Mouse (Mus musculus): ENCODE results near the gene Ofd1. TPM values are rescaled to one million over a fixed set of nuclear protein-coding genes. Genes with fewer than 3 reads are reported as not detected.
A peak's percentile ranks its signal among the peaks of the same experiment; 100 is the strongest.

Gene Ofd1
- total RNA-seq (2017) = 18.2 and 18.9 TPM in 2 replicates

DNA sequence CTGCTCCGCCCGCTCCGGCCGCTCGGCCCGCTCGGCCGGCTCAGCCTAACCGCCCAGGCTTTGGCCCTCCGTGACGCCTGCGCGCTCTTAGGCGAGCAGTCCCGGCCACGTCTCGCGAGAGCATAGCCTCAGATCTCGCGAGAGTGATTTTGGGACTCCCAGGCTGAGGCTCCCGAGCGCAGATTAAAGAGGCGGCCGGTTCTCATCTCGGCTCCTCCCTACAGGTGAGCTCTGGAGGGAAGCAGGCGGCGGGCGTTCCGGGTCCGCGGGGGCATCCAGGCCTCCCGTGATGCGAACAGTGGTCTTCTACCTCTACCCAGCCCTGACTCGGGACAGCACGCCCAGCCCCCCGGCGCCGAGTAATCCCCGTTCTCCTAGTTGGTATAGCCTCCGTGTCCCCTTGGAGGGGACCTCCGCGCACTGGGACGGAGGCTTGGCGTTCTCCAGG is at the start of gene Ofd1:
TSS of gene Ofd1 (minus strand) at position 89 of the 448 bp plus-strand sequence.
- peak; percentile 94 to 97 for ATAC-seq (replicated peaks in 1 of 2; ENCODE audit: insufficient read depth in 1 of 2, low FRiP score in 2 of 2, low TSS enrichment in 1 of 2, low read depth in 1 of 2, poor library complexity in 2 of 2, severe bottlenecking in 2 of 2)

DNA sequence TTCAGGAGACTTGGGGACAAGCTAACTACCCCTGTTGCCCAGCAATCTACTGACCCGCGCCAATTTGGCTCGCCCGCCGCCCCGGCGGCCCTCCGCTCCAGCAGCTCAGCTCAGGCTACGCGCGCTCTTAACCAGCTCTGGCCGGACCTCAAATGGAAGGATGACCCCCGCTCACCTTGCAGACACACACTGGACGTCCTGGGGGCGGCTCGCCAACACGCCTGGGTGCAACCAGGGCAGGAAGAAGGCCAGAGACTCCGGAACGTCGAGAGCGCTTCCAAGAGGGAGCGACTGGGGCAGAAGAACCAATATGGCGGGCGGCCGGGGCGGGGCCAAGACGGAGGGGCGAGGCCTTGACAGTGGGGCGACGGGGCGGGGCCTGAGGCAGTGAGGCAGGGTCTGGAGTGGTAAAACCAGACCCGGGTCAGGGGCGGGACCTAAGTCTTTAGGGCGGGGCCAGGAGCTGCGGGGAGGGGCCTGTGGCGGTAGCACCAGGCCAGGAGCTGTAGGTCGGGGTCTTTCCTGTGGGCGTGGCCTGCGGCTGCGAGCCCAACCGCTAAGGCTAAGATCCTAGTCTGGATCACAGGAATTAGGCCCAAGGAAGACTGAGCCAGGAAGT is 39.0 kb upstream of the Ofd1 start, which contains the start of gene Rab9:
TSS of gene Rab9 (minus strand) at position 503 of the 619 bp plus-strand sequence.
- peak; percentile 93 to 97 for ATAC-seq (replicated peaks in 1 of 2; ENCODE audit: insufficient read depth in 1 of 2, low FRiP score in 2 of 2, low TSS enrichment in 1 of 2, low read depth in 1 of 2, poor library complexity in 2 of 2, severe bottlenecking in 2 of 2)

DNA sequence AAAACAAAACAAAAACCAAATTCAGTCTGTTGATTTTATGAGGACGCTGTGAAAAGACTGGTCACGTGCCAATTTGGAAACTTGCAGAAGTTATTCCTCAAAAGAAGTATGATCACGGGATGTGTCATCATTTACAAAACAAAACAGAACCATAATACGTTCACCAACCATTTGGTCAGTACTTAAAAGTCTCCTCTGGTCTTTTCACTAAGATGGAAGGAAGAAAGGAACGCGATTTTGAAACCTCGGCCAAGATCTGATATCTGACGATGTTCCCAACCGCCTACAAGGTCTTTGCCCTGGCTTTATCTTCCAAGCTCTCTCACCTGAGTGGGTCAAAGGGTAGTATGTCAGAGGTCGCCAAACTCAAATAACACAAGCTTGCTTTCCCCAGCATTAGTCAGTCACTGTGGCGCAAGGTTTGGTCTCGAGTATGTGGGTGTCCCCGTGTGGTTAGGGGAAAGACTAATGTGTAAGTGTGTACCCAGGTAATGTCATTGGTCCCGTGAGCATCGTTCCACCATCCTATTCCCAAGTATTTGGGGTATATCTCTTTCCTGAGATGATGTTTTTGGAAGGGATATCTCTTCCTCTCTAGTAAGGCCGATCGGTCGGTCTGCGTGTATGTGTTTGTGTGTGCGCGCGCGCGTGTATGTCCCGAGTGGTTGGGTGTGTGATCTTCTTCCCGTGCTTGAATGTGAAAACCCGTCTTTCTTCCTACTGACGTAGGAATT is 38.3 kb upstream of the Ofd1 start:
- ATAC-seq (replicated peaks in 1 of 2; ENCODE audit: insufficient read depth in 1 of 2, low FRiP score in 2 of 2, low TSS enrichment in 1 of 2, low read depth in 1 of 2, poor library complexity in 2 of 2, severe bottlenecking in 2 of 2) = peak in 1 of 2 experiments; percentile 14; a peak in 1 of 4 replicates

DNA sequence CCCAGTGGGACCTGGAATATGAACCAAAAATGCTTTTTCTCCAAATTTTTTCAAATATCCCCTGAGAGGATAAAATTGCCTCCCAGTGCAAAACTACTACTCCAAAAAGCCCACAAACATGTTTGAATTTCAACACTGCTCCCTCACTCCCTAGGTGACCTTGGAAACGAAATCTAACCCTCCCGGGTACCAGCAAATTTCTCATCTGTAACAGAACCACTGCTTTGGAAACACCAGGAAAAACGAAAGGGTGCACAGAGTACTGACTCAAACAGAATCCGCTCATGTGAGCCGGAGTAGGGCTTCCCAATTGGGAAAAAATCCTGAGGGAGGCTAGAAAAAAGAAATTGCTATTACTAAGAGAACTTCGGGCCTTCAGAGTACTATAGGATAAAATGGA is 36.9 kb upstream of the Ofd1 start:
- ATAC-seq (replicated peaks in 1 of 2; ENCODE audit: insufficient read depth in 1 of 2, low FRiP score in 2 of 2, low TSS enrichment in 1 of 2, low read depth in 1 of 2, poor library complexity in 2 of 2, severe bottlenecking in 2 of 2) = no peak

DNA sequence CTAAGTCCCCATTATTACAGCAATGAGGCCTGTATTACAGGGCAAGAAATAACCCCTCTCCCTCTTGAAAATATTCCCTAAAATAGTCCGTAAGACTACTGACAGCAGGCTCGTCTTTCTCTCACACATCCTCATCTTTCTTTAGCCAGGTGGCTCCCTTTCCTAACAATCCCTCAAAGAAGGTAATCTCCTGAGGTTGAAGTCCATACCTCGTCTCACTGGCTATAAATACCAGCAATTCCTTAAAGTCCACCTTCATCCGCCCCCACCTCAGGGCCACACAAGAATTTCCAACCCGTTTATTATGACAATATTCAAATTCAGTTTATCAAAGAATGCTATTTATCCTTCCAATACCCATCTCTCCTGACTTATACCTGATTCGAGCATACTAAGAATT is 32.1 kb upstream of the Ofd1 start:
- no peak for ATAC-seq (replicated peaks in 1 of 2; ENCODE audit: insufficient read depth in 1 of 2, low FRiP score in 2 of 2, low TSS enrichment in 1 of 2, low read depth in 1 of 2, poor library complexity in 2 of 2, severe bottlenecking in 2 of 2)

DNA sequence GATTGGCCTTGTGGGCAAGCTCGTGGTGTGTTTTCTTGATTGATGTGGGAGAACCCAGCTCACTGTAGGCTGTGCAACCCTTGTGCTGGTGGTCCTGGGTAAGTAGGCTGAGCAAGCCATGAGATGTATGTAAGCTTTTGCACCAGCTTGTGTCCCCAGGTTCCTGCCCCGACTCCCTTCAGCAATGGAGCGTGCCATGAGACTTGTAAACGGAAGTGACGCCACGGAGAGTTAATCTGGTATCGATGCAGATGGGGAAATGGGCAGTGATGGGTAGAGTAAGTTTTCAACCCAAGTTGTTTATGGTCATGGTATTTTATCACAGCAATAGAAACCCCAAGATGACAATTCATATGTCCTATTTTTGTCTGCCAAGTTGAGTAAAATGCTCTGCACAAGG is 27.8 kb upstream of the Ofd1 start:
- no peak for ATAC-seq (replicated peaks in 1 of 2; ENCODE audit: insufficient read depth in 1 of 2, low FRiP score in 2 of 2, low TSS enrichment in 1 of 2, low read depth in 1 of 2, poor library complexity in 2 of 2, severe bottlenecking in 2 of 2)

DNA sequence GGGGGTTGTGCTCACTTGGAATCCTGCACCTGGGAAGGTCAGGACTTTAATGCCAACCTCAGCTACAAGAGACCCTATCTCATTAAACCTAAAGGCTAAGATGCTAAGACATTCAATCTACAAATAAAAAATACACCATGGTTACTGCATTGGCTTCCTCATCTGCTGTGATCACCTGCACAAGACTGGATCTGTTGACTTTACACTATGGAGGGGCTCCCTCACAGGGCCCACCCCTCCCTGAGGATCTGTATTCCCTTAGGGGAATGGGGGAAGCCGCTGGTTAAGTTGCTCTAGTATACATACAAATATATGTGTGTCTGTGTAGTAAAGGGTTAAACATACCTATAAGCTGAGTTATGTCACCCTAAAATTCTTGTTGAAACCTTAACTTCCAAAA is 15.0 kb upstream of the Ofd1 start:
- no peak for ATAC-seq (replicated peaks in 1 of 2; ENCODE audit: insufficient read depth in 1 of 2, low FRiP score in 2 of 2, low TSS enrichment in 1 of 2, low read depth in 1 of 2, poor library complexity in 2 of 2, severe bottlenecking in 2 of 2)

DNA sequence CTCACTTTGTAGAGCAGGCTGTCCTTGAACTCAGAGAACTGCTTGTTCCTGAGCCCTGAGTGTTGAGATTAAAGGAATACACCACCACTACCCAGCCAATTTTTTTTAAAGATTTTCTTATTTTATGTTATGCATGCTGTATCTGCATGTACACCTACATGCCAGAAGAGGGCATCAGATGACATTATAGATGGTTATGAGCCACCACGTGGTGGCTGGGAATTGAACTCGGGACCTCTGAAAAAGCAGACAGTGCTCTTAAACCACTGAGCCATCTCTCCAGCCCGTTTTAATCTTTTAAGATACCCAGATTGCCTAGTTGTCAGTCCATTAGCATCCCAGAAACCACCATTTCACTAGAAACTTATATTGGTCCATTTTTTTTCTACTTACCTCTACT is 13.8 kb upstream of the Ofd1 start:
- no peak for ATAC-seq (replicated peaks in 1 of 2; ENCODE audit: insufficient read depth in 1 of 2, low FRiP score in 2 of 2, low TSS enrichment in 1 of 2, low read depth in 1 of 2, poor library complexity in 2 of 2, severe bottlenecking in 2 of 2)

DNA sequence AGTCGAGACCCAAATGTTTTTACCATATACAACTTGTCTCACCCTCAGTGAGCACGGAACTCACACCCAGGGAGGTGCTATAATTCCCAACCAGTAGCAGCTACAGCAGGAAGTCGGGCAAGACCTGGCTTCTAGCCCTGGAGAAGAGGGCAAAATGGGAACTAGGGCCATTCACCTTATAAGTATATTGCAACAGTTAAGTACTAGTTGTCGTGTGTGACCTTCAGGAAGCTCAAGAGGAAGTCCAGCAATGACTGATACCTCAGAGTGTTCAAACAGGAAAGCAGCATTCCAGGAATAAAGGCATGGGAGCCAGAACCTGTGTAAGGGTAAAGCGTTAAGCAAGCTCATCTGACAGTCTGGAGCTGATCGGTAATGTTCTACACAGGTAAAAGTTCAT is 13.0 kb upstream of the Ofd1 start:
- ATAC-seq (replicated peaks in 1 of 2; ENCODE audit: insufficient read depth in 1 of 2, low FRiP score in 2 of 2, low TSS enrichment in 1 of 2, low read depth in 1 of 2, poor library complexity in 2 of 2, severe bottlenecking in 2 of 2) = peak in 1 of 2 experiments; percentile 21; a peak in 1 of 4 replicates

DNA sequence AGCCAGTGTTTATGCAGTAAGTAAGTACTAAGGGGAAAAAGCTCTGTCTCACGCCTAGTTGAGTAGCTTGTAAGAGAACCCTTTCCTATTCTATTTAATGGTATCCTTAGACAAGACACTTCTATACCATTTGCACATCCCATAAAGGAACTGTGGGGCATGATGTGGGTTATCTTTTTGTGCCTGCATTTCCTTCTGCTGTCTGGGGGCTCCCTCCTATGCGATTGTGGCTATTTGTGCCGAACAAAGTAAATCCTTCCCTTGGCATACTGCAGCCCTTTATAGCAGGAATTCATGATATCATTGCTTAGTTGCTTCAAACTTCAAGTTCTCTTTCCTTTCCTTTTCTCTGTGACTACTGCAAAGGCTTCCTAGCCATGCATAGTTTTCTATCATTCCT is 4.0 kb upstream of the Ofd1 start:
- ATAC-seq (replicated peaks in 1 of 2; ENCODE audit: insufficient read depth in 1 of 2, low FRiP score in 2 of 2, low TSS enrichment in 1 of 2, low read depth in 1 of 2, poor library complexity in 2 of 2, severe bottlenecking in 2 of 2) = no peak

DNA sequence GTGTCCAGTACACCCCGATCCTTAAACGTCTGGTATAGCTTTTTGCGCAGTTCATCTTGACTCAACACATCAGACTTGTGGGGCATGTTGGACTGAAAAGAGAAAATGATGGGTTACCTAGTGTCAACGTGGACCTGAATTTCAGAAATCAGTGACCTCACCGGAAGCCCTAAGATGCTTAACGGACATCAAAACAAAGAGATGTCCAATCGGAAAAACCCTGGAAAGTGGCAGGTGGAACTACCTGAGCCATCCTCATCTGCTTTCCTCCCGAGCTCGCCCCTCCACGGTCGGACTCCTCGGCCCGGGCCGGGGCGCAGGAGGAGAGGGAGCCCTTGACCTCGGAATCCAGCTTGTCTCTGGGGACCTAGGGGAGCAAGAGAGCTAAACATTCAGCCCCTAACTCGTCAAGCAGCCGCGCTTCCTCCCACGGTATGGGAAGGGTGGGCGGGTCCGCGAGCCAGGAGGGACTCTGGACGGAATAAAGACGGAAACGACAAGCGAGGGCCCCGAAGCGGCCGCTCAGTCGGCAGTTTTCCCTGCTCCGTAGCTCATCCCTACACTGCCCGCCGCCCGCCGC is 378 bp downstream of the Ofd1 start, which contains the start of gene Trappc2:
TSS of gene Trappc2 (plus strand) at position 539 of the 580 bp plus-strand sequence.
- peak; percentile 22 to 46; a peak in 3 of 4 replicates for ATAC-seq (replicated peaks in 1 of 2; ENCODE audit: insufficient read depth in 1 of 2, low FRiP score in 2 of 2, low TSS enrichment in 1 of 2, low read depth in 1 of 2, poor library complexity in 2 of 2, severe bottlenecking in 2 of 2)

DNA sequence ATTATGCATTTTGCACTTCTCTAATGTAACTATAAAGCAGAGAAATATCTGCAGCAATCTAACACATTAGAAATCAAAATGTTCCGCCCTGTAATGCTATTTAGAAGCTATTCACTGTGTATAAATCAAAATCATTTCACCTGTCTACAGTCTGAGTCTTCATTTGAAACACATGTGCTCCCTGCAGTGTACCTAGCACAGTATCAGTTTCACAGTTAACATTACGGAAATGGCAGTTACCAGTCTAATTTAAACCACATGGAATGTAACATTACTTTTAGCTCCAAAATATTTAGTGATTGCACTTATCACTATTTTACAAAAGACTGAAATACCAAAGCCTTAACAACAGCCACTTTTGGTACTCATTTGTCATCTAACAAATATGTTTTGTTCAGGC is 5.7 kb downstream of the Ofd1 start:
- no peak for ATAC-seq (replicated peaks in 1 of 2; ENCODE audit: insufficient read depth in 1 of 2, low FRiP score in 2 of 2, low TSS enrichment in 1 of 2, low read depth in 1 of 2, poor library complexity in 2 of 2, severe bottlenecking in 2 of 2)

DNA sequence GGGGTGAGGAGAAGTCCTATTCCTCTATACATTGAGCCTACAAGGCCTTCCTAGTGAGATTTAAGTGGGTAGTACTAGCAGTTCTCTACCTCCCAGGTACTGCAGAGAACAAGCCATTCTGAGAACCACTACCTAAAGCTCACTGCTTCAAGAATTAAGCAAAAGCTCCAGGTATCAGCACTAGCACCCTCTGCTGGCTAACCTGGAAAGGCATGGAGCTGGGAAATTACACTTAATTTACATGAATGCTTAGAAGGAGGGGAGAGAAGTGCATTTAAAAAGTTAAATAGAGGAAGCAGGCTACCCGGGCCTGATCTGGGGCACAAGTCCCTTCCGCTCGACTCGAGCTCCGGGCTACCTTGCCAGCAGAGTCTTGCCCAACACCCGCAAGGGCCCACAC is 24.3 kb downstream of the Ofd1 start:
- peak; percentile 59 to 74 for ATAC-seq (replicated peaks in 1 of 2; ENCODE audit: insufficient read depth in 1 of 2, low FRiP score in 2 of 2, low TSS enrichment in 1 of 2, low read depth in 1 of 2, poor library complexity in 2 of 2, severe bottlenecking in 2 of 2)

DNA sequence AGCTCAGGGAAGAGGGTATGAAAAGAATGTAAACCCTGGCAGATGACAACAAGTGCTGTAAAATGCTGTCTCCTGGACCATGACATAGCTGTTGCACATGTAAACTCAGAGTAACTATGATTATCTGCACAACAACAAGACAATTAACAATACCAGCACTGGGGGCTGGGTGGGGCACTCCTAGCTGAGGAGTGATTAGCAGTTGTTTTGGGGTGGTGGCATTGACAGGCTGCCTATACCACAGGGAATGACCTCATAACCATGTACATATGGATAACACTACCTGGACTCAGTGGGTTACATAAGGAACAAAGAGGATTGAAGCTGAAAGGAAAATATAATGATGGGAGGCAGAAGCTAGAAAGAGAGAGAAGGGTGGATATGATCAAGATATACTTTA is 32.6 kb downstream of the Ofd1 start:
- no peak for ATAC-seq (replicated peaks in 1 of 2; ENCODE audit: insufficient read depth in 1 of 2, low FRiP score in 2 of 2, low TSS enrichment in 1 of 2, low read depth in 1 of 2, poor library complexity in 2 of 2, severe bottlenecking in 2 of 2)

DNA sequence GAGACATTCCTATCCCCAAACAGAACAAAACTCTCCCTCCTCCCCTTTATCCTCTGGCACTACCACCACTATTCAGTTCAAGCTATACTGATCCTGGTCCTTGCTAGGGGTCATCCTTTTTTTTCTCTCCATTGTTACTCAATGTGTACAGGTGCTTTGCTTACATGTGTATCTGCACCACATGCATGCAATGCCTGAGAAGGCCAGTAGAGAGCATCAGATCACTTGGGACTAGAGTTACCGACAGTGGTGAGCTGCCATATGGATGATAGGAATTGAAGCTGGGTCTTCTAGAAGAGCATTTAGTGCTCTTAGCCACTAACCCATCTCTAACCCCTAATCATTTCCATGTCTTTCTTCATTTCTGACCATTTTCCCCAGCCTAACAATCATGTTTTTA is 46.8 kb downstream of the Ofd1 start:
- ATAC-seq (replicated peaks in 1 of 2; ENCODE audit: insufficient read depth in 1 of 2, low FRiP score in 2 of 2, low TSS enrichment in 1 of 2, low read depth in 1 of 2, poor library complexity in 2 of 2, severe bottlenecking in 2 of 2) = no peak

DNA sequence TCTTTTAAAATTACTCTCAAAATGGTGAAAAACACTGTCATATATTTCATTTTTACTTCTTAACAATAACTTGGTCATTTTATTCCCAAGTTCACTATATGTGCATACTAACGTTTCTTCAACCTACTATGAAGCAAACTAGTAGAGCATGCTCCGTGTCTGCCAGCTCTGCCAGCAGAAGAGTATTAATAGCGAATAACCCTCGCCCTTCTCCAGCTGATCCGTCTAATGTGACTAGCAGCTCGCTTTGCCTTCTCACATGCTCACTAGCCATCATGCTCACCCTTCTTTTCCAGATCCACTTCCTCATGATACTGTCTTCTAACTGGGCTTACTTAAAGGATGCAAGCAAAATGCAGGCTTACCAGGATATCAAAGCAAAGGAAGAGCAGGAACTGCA is 53.8 kb downstream of the Ofd1 start:
- no peak for ATAC-seq (replicated peaks in 1 of 2; ENCODE audit: insufficient read depth in 1 of 2, low FRiP score in 2 of 2, low TSS enrichment in 1 of 2, low read depth in 1 of 2, poor library complexity in 2 of 2, severe bottlenecking in 2 of 2)

DNA sequence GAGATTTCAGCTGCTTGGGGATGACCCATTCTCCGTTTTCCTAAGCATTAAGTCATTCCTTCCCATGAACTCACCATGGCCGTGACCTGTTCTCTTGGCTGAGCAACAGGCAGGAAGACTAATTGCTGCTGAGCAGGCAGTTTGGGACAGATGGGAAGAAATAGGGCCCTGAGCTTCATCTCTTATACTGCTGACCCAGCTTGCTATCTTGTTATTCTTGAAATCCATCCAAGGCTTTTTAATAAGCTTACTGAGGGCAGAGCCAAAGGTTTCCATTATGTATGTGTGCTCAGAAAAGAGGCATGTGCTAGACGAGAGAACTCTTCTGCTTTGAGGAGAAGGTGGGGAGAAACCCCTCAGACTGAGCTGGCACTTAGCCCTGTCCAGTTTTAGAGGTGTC is 55.6 kb downstream of the Ofd1 start:
- no peak for ATAC-seq (replicated peaks in 1 of 2; ENCODE audit: insufficient read depth in 1 of 2, low FRiP score in 2 of 2, low TSS enrichment in 1 of 2, low read depth in 1 of 2, poor library complexity in 2 of 2, severe bottlenecking in 2 of 2)

DNA sequence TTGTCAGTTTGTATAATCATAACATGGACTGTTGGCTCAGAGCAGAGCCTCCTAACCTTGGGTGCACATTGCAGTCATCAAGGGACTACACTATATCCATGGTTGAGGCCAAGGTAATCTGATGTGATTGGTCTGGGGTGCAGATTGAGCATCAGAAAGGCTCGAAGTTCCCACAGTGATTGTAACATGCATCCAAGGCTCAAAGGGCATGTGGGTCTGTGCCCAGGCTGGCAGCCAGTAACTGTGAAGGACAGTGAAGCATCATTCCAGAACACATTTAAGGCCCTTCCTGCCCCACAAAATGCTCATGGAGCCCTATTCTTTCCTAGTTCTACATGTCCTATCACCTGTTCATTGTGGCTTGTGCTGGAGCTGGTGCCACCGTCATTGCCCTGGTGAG is 56.9 kb downstream of the Ofd1 start:
- no peak for ATAC-seq (replicated peaks in 1 of 2; ENCODE audit: insufficient read depth in 1 of 2, low FRiP score in 2 of 2, low TSS enrichment in 1 of 2, low read depth in 1 of 2, poor library complexity in 2 of 2, severe bottlenecking in 2 of 2)

Measured in hematopoietic stem cell, adult 5-6 weeks (primary cell).